Mouse (Mus musculus) layer of hippocampus, postnatal 14 days (tissue): ENCODE measurements around the gene E2f7. TPM values are rescaled to one million over a fixed set of nuclear protein-coding genes. Genes with fewer than 3 reads are reported as not detected.
A peak's percentile ranks its signal among the peaks of the same experiment; 100 is the strongest.

Source experiments
- DNase-seq, 2 experiments: peaks; one replicate each; pipeline ENCODE4 v3.0.0; 2021 to 2022; ENCODE audit warnings: low spot score in 2 of 2, mixed read lengths in 1 of 2
- long read RNA-seq, 2 experiments: library from polyadenylated mRNA; stranded (forward); transcript quantifications; one replicate each; pipeline ENCODE4 v2.0.0; 2021
- total RNA-seq, 2 experiments: library from RNA; stranded (reverse); gene quantifications; 2 replicates each; pipeline ENCODE4 v1.2.3; 2021

Gene E2f7
- total RNA-seq = 1 to 10 TPM in 1 of 2 experiments, under 1 TPM in 1; 0.62 to 1.2 TPM
- long read RNA-seq, experiment 1 = 0 reads
- long read RNA-seq, experiment 2 = 0 reads

DNA sequence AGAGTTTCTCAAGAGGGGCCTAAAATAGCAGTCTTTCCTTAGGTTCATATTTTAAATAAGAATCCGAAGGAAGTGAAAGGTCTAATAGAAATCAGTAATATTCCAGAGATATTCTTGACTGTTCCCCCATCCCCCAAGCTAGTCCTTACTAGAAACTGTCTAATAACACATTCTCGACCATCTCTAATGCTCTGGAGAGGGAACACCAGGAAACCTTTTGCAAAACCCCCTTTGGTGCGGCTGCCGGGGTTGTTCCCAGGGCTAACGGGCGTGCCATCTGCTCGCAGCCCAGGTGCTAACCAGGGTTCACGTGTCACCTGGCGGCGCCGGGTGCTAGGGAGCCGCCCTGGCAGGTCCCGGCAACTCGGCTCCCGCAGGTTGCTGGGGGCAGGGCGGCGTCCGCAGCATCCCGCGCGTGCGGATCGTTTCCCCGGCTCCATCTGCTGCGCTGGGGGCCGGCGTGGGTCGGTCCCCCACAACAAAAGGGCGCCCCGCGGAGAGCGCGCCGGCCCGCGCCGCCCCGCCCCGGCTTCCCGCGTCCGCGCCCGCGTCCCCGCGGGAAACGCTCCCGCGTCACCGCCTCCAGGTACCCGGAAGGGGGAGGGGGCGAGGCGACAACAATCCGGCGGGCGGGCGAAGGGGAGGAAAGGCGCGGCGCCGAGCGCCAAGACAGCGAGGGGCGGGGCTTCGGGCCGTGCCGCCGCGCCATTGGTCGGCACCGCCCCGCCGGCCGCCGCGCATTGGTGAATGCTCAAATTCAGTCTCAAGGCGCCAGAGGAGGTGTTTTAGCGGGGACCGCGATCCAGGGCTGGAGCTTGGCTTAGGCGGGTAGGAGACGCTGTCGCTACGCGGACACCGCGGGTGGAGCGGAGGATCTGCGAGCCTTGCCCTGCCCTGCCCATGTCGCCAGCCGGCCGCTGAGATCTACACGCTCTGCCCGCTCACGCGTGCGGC is at the start of gene E2f7:
E2f7 (plus strand) TSS at position 754 of the 954 bp plus-strand sequence.
- peak; percentile 79 to 89 for DNase-seq

DNA sequence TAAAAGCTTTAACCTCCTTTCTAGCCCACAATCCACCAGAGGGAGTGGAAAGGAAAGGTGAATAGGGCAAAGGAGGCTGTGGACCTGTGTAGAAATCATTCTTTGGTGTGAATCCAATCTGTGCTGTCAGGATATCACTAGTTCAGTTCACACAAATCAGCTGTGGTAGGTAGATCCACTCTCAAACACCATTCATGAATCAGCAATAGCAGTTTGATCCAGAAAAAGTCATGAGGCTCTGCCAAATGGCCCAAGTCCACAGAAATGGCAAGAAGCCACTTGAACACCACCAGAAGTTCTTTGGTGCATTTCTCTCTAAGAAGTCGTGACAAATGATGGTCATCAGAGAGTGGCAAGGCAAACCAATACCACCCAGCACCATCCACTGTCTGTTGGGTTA is 44.0 kb upstream of the E2f7 start:
- no peak for DNase-seq

DNA sequence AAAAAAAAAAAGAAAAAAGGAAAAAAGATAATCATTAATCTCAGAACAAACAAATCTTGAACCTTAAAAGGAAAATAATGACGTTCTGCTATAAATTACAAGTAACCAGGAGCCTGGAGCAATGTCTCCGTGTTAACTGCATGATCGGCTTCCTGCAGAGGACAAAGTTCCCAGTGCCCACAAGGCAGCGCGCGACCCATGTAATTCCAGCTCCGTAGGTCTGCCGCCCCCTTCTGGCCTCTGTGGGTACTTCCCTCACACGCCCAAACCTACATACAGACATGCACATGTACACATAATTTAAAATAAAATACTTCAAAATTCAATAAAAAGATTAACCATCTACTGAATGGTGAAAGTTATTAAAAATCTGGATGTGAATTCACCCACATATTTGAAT is 39.6 kb upstream of the E2f7 start:
- no peak for DNase-seq

DNA sequence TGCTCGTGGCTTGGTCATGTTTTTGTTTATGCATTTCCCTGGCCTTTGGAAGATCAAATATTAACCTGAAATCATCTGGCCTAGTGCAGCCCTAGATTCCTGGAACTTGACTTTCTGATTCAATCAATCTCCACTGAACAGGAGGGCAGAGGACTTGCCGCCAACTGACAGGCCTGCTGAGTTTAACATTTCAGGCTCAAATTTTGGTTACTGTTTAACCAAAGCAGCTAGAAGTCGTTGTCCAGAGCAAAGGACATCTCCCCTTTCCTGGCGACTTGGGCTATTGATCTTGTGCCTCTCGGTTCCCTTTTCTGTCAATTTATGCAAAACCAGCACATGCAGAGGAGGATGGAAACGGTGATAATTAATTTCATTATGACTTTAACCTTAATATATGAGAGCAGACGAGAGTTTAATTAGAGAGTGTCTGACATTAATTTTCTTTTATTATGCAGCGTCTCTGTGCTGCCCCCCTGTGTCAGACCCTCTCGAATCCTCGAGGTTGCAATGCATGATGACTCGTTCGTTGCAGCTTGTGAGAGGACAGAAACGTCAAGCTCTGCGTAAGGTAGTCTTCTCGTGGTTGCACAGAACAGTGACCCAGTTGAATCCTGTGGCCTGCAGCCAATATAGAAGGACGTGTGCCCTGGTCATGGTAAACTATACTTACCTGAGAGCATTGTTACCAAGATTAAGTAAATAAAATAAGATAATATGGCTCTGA is 37.7 kb upstream of the E2f7 start:
- peak; percentile 14 to 23 for DNase-seq

DNA sequence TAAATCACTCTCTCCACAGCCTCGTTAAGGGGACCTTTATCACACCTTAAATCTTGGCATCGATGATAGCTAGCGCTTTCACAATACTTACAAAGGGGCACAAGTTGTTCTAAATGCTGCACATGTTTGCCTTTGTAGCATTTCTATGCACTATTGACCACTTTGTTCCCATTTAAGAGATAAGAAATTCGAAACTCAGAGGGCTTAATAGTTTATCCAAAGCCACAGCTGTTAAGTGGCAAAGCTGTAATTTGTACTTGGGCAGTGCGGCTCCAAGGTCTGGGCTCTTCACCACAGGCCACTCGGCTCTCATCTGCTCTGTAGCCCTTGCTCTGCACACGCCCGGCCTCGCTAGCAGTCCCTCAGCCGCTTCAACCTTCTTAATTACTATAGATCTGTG is 28.4 kb upstream of the E2f7 start:
- DNase-seq = no peak

DNA sequence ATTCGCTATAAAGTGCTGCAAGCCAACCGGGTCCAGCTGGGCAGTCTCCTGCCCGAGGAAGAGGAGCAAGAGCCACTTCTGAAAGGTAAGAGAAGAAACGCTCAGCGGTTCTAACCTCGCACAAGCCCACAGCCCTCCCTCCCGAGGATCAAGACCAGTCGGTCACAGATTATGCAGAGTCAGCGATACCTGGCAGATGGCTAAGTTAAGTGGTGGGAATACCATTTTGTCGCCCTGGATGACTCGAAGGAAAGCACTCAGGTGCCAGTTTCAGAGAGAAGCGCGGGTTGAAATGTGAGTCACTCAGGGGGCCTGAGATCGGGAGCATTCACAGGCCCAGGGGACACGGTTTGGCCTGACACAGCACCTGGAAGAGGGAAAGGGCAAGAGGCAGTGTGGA is 18.8 kb upstream of the E2f7 start:
- no peak for DNase-seq

DNA sequence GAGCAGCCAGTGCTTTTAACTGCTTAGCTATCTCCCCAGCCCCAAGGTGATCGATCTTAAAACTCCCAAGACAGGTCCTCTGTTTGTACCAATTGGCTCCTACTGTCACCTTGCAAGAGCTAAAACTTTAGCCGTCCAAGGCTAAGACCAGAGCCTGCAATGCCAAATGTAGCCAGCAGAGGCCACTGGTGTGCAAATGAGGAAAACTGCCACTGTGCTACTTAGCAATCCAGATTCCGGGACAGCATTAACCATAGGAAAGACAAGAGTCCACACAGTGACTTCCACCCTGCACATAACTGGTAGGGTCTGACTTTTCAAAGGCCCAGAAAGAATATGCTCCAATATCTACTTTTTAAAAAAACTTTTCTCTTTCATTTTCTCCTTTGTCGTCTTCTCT is 17.4 kb upstream of the E2f7 start:
- DNase-seq = no peak

DNA sequence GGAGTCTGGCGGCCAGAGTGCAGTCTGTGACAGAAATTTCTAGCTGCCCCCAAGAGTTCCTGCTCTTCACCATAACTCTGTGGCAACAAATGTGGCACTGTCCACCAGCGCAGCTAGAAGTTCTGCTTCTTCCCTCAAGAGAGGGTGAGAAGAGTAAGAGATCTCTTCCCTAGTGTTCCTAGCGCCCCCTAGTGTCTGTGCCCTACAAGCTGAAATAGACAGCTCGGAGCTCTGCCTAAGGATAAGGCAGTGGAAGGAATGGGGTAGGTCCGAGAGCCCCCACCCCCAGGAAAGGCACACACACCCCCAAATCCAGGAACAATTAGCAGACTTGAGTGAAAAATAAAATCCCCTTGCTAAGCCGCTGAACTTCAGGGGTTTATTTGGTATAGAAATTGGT is 11.9 kb upstream of the E2f7 start:
- peak; percentile 41 to 66 for DNase-seq

DNA sequence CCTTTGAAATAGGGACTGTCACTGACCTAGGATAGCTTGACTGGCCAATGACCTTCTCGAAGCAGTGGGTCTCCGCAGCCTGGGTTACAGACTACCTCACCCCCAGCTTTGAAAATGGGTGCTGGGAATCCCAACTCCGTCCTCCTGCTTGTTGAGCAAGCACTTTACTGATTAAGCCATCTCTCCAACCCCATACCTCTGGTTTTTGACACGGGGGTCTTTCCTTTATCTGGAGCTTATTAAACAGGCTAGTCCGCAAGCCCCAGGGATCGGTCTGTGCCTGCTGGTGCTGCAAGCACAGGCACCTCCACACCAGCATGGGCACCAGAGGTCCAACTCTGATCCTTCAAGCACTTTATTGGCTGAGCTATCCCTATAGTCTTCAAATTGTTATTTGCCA is 1.5 kb upstream of the E2f7 start:
- no peak for DNase-seq

DNA sequence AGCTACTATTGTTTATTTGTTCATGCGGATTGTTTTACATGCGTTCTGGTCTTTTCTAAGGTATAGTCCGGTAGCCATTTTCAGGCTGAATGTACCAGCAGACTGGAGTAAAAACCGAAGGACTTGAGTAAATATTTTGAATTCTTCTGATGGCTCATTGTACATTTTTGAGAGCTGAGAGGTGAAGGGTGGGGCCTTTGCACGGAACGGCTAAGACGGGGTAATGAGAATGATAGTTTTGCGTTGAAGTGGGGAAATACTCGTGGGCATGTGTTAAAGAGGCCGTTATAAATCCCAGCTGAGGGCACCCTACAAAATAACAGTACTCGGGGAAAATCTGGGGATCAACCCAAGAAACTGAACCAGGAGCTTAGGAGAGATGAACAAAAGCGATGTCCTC is 1.1 kb upstream of the E2f7 start:
- no peak for DNase-seq

DNA sequence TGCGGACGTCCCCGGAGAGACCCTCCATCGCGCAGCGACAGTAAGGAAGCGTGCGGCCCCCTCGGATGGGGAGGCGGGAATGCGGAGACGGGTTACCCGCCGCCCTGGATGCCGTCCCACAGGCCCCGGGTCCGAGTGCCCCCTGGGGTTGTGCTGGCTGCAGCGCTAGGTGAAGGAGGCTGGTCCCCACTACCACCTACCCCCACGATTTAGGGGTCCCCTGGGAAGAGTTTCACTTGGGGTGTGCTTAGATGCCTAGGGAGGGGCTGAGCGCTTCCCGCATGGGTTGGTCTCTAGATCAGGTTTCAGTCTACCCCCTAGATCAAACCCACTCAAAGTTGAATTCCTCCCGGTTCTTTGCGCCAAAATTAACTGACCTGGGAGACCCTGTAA is 397 bp downstream of the E2f7 start:
- no peak for DNase-seq

DNA sequence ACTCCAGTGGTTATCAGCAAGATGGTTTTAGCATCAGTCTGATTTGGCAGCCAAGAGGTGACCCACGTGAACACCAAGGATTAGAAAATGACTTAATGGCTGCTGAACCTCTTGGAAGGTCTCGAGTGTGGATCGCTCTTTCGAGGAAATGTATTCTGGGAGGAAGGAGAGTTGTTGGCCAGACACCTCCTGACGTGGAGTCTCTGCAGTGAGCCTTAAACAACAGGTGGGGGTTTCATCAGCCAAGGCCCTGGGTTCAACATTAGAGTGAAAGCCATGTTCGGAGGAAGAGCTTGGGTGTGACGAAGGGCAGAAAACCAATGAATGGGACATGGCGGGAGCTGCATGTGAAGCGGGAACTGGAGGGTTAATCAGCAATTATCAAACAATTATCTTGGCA is 3.8 kb downstream of the E2f7 start:
- no peak for DNase-seq

DNA sequence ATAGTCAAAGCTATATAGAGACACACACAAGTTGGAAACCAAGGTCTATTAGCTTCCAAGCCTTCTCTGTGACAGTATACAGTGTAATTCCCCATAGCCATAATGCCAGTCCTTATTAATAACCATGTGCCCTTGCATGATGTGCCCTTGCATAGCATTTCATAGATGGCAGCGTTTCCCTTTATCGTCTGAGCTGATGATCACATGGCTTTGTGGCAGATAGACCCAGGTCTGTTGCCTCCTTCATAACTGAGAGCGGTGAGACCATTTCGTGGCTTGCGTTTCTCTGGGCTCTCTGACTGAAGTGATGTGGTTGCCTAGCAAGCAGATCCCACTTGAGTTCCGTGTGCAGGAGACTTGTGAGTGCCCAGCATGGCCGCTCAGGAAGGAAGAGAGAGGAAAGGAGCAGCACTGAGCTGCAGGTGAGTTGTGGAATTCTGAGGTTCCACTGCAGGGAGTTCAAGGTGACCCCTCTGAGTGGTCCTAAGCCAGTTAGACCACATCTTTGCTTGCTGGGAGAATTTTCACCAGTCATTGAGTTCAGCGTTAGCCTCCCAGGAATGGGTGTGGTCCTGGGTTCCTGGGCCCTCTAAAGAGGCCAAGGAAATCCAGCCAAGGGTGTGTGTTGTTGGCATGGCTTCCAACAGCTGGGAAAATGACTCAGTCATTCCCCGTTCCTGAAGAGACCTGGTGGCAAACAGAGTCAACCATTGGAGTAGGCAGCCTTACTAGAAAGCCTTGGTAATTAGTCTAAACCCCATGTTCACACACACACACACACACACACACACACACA is 4.5 kb downstream of the E2f7 start:
- no peak for DNase-seq

DNA sequence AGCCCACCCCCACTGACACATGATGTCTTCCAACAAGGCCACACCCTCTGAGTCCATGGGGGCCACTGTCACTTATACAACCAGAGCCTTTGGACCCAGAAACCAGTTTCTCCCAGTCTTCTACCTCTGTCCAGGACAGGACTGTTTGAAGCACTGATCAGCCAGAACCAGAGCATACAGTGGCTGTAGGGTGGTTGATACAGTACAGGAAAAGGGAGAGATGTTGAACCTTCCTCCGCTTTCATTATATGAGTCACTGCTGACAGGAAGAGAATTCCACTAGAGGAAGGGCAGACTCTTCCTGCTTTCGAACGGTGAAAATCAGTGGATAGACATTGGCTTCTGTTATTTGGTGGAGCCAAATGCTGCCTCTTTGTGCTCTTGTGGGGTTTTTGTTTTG is 7.6 kb downstream of the E2f7 start:
- DNase-seq = no peak

DNA sequence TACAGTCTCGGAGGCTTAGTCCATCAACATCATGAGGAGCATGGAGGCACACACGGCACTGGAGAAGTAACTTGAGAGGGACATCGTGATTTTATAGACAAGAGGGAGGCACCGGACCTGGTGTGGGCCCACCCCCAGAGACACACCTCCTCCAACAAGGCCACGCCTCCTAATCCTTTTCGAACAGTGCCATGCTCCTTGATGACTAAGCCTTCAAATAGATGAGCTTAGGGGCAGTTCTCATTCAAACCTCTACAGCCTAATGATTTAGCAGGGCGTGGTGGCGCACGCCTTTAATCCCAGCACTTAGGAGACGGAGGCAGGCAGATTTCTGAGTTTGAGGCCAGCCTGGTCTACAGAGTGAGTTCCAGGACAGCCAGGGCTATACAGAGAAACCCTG is 10.3 kb downstream of the E2f7 start:
- DNase-seq = no peak

DNA sequence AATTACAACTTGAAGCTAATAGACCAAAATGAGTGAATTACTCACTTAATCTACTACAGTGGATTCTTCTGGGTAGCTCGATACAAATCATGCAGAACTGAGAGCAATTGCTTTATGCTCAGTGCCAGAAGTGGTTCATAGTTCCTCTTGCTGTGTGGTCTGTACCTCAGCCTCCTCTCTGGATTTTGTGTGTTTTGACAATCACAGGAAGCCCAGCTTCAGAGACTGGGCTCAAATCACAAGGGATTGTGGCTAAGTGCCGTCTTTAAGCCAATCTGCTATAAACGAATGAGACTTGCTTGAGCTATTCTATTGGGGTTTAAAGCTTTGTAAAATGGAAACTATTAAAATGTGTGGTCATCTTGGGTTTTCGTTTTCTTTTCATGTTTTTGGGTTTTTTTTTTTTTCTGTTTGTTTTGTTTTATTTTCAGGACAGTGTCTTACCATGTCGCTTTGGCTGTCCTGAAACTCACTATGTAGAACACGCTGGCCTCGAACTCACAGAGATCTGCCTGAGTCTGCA is 11.1 kb downstream of the E2f7 start:
- DNase-seq = no peak

DNA sequence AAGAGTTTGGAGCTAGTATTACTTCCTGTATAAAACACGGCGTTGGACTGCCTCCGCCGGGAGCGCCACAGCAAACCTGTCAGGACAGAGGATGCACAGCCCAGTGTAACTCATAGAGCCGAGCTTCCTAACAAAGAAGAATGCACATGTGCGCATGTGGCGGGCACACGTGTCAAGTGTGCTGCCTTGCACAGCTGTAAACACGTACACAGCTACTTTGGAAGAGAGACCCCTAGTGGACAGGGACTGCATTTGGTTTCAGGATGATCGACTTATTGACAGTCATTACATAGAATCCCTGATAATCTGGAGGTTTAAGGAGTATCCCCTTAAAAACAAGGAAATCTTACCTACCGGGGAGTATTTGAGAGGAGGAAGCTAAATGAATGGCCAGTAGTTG is 15.3 kb downstream of the E2f7 start:
- peak in 1 of 2 experiments; percentile 25 for DNase-seq

DNA sequence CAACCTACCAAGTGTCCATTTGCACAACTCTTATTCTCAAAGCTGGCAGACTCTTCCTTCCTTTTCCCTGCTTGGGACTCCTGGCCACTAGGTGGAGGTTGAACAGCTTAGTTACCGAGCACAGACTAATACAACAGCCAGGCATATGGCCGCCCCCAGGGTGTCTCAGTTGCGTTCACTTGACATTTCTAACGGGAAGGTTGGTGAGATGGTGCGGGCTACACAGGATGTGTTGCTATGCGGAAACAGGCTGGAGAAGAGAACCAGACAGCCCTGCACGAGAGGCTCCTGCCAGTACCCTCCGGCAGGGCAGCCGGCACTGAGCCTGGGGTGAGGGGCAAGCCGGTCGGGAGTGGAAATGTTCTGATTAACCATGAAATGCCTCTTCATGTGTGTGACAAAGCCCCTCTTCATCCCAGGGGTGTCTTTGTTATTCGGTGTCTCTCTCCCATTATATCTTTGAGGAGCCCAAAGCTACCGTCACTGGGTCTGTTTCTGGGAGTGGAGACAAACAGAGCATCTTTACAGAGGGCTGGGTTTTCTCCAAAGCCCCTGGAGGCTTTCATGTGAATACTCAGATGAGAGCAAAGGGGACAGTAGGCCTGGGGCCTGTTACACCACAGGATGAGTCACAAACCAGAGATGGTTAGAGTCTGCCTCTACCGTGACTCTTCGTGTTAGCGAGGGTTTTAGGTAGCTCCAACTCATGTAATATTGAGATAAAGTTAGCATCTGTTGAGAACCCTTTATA is 17.1 kb downstream of the E2f7 start:
- DNase-seq = peak; percentile 19 to 31

DNA sequence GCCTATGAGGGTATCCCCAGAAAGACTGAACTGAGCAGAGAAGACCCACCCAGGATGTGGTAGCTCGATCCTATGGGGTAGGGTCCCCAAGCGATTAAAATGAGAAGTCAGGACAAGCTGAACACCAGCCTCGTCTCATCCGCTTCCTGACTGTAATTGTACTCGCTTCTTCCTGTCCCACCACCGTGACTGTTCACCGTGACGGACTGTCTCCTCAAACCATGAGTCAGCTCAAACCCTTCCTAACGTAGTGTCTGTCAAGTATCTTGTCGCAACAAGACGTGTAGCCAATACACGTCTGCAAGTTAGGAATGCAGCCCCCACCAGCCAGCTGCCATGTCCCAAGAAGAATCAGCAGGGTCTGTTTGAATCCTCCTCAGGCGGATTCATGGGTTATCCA is 18.2 kb downstream of the E2f7 start:
- no peak for DNase-seq

DNA sequence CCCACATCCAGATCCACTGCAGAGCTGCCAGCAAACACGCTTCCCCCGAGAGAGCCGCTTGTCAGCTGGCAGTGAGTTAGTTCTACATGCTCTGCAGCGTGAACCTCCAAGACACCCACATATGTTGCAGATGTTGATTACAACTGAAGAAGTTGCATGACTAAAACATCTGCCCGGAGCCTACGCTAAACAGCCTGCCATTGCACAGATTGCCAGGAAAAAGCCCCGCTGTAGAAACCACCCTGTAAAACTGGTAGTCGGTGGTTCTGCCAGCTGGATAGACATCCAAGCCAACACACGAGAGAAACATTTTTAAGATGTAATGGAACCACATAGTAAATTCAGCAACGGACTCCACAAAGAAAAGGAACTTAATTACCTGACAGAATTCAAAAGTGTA is 24.3 kb downstream of the E2f7 start:
- peak; percentile 11 to 29 for DNase-seq

DNA sequence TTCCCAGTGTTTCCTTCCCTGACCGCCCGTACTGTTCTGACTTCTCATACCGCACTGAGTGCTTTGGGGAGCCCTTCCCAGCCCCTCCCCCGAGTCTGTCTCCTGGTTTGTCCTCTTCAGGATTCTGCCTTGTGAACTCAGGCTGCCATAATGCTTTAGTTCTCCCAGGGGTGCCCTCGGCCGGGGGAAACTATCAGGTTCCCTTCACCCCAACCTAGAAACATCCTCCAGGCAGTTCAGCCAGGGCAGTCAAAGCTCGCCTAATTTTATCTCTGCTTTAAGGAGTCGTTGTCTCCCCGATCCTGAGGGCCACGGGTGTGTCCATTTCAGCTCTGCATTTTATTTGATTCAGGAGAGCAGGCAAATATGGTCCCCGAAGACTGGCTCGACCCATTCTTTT is 28.0 kb downstream of the E2f7 start:
- DNase-seq = no peak
